Mouse (Mus musculus): ENCODE measurements around the gene Hoxb8. TPM values are rescaled to one million over a fixed set of nuclear protein-coding genes. Genes with fewer than 3 reads are reported as not detected.

Hoxb8 gene
- polyA plus RNA-seq, 1 experiment from 2014 or later, result 0.37 TPM

DNA sequence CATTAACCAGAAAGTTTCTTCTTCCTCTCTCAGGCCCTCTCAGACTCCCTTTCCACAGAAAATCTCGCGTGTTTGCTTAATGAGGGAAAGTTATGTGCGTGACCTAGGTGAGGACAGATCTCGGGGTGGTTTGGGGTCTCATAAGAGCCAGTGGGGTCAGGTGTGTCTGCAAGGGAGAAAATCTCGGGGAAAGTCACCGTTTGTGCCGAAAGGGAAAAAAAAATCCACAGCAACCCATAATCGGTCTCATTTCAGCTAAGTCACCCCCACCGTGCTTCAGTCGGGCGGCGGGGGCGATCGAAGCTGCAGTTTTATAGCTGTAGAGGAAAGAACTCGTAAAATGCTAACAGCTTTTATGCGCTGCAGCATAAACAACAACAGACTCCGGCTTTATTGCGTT, 309 bp upstream of the Hoxb8 start:
- peaks cover 17% of the 10 kb centered on the region for H3K4me1 ChIP-seq
- H3K36me3 ChIP-seq, result no peaks in the 10 kb centered on the region
- peaks cover 98% of the 10 kb centered on the region for H3K27me3 ChIP-seq
- no peak overlapping the region for H3K27ac ChIP-seq
- no peak overlapping the region for H3K4me2 ChIP-seq
- H3K9me3 ChIP-seq, result no peaks in the 10 kb centered on the region
- H3K4me3 ChIP-seq, result no peak overlapping the region
- 4% methylated on average over 18 of the region's 18 CpGs for WGBS
- H3K9ac ChIP-seq, result no peak overlapping the region
- no peak for ATAC-seq (ENCODE audit: insufficient number of reproducible peaks, low FRiP score, low TSS enrichment, low read depth)

DNA sequence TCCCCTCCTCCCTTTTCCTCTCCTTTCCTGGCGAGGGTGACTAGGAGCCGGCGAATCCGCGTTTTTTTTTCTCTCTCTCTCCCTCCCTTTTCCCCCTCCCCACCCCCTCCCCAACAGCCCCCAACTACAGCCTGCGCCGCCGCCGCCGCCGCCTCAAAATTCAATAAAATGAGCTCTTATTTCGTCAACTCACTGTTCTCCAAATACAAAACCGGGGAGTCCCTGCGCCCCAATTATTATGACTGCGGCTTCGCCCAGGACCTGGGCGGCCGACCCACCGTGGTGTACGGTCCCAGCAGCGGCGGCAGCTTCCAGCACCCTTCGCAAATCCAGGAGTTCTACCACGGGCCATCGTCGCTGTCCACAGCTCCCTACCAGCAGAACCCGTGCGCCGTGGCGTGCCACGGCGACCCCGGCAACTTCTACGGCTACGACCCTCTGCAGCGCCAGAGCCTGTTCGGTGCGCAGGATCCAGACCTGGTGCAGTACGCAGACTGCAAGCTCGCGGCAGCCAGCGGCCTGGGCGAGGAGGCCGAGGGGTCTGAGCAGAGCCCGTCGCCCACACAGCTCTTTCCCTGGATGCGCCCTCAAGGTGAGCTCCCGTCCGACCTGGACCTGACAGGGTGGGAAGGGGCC, 1.2 kb downstream of the Hoxb8 start:
- Histone ChIP-seq H3K27ac (no peak overlapping the region), H3K9me3 (no peaks in the 10 kb centered on the region), H3K27me3 (peaks cover 98% of the 10 kb centered on the region), H3K9ac (no peak overlapping the region), H3K36me3 (no peaks in the 10 kb centered on the region), H3K4me1 (peaks cover 23% of the 10 kb centered on the region), H3K4me3 (peak overlapping the region; percentile 22), H3K4me2 (peak overlapping the region; percentile 52)
- under 1% methylated on average over 49 of the region's 49 CpGs for WGBS
- no peak for ATAC-seq (ENCODE audit: insufficient number of reproducible peaks, low FRiP score, low TSS enrichment, low read depth)

DNA sequence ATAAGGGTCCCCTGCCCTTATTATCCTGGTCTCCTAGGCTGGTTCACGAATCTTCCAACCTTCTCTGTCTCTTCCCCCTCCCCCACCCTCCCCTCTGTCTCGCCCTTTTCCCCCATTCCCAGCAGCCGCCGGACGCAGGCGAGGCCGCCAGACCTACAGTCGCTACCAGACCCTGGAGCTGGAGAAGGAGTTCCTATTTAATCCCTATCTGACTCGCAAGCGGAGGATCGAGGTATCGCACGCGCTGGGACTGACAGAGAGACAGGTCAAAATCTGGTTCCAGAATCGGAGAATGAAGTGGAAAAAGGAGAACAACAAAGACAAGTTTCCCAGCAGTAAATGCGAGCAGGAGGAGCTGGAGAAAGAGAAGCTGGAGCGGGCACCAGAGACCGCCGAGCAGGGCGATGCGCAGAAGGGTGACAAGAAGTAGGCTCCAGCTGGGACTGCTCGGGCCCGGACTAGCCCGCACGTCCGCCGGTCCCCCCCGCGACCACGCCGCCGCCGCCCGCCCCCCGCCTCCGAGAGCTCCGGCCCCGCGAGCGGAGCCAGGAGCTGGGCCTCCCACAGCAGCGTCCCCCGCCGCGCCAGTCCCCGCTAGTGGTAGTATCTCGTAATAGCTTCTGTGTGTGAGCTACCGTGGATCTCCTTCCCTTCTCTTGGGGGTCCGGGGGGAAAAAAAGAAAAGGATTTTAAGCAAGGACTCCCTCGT, 2.5 kb downstream of the Hoxb8 start:
- Histone ChIP-seq H3K27ac (peak overlapping the region; percentile 35; the same call in 1 of the 2 replicates), H3K36me3 (no peaks in the 10 kb centered on the region), H3K27me3 (peaks cover 97% of the 10 kb centered on the region), H3K9me3 (no peaks in the 10 kb centered on the region), H3K4me2 (peak overlapping the region; percentile 52), H3K4me3 (peak overlapping the region; percentile 36), H3K9ac (peak overlapping the region; percentile 7; the same call in 1 of the 2 replicates), H3K4me1 (peaks cover 23% of the 10 kb centered on the region)
- ATAC-seq (ENCODE audit: insufficient number of reproducible peaks, low FRiP score, low TSS enrichment, low read depth), result no peak
- WGBS, result 1% methylated on average over 48 of the region's 49 CpGs

DNA sequence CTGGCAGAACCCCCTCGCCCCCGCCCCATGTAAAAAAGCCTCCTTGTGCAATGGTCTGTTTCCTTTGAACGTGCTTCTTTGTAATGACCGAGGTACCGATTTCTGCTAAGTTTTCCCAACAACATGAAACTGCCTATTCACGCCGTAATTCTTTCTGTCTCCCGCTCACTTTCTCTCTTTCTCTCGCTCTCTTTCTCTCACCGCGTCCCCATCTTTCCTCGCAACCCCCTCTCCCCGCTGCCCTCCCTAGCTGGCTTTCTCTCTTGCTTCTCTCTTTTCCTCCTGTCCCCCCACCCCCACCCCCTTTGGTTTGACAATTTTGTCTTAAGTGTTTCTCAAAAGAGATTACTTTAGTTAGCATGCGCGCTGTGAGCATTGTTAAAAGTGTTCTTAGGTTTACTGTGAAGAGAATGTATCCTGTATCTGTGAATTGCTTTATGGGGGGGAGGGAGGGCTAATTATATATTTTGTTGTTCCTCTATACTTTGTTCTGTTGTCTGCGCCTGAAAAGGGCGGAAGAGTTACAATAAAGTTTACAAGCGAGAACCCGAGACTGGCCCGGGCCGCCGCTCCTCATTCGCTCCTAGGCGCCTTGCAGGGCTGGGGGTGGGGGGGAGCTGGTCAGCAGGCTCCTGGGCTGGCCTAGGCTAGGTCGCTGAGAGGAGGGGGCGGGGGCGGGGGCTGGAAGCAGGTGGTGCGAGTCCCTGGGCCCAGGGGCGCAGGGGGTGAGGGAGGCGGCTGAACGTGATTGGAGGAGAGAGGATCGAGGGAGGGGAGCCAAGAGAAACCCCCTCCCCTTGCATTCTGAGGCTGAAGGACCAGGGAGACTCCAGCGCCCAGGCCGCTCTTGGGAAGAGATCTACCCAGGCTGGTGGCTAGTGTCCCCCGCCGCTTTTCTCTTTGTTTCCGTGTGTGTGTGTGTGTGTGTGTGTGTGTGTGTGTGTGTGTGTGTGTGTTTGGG, 3.3 kb downstream of the Hoxb8 start:
- 1% methylated on average over 34 of the region's 37 CpGs for WGBS
- H3K9me3 ChIP-seq, result no peaks in the 10 kb centered on the region
- H3K36me3 ChIP-seq, result no peaks in the 10 kb centered on the region
- no peak overlapping the region for H3K27ac ChIP-seq
- peaks cover 23% of the 10 kb centered on the region for H3K4me1 ChIP-seq
- H3K27me3 ChIP-seq, result peaks cover 97% of the 10 kb centered on the region
- ATAC-seq (ENCODE audit: insufficient number of reproducible peaks, low FRiP score, low TSS enrichment, low read depth), result peak; percentile 45; the same call in 1 of the 2 replicates
- H3K9ac ChIP-seq, result no peak overlapping the region
- peak overlapping the region; percentile 36 for H3K4me3 ChIP-seq
- peak overlapping the region; percentile 52 for H3K4me2 ChIP-seq

DNA sequence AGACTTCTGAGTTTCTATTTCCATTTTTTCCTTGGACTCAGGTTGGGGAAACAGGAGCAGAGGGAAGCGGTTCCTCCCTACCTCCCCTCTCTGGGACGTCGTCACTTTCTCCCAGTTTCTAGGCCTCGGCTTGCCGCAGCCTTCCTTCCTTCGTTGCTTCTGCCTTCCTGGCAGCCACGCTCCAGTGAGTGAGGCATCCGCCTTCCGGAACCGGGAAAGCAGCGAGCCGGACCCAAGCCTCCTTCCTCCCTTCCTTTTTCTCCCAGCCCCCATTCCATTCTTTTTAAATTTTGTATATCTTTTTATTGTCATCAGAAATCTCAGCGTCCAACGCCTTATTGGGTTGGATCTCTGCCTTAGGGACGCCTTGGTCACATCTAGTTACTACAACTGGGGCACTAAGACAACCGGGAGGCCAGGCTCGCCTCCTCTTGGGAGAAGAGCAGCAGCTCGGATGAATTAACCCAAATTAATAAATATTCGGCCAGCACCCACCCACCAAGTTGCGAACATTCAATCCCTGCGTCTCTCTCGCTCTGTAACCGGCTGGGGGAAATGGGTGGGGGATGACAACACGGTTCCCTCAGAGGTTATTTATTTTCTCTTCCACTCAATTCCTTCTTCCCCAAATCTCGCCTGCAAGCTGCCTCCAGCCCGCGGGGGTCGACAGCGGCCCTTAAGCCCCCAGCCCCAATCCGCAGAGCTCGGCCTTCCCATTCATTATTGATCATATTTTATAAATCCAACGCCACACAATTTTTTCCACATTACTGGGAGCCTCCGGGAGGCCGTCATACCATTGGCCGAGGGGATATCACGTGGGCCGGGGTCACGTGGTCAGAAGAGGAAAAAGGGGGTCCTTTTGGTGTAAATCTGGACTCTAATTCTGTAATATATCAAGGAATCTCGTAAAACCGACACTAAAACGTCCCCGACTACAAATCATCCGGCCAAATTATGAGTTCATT, 4.3 kb downstream of the Hoxb8 start, which contains the start of gene Hoxb7:
Gene Hoxb7, plus strand, starts transcription at position 853 of the 968 bp plus-strand sequence.
- H3K27me3 ChIP-seq, result peaks cover 98% of the 10 kb centered on the region
- peaks cover 23% of the 10 kb centered on the region for H3K4me1 ChIP-seq
- peak within 1 kb of the TSS; percentile 52 for H3K4me2 ChIP-seq
- H3K4me3 ChIP-seq, result peak within 1 kb of the TSS; percentile 36
- no peaks in the 10 kb centered on the region for H3K36me3 ChIP-seq
- peak within 1 kb of the TSS; percentile 44 for H3K27ac ChIP-seq
- H3K9ac ChIP-seq, result no peak within 1 kb of the TSS
- WGBS, result 1% methylated on average over 43 of the region's 43 CpGs
- no peak for ATAC-seq (ENCODE audit: insufficient number of reproducible peaks, low FRiP score, low TSS enrichment, low read depth)
- no peaks in the 10 kb centered on the region for H3K9me3 ChIP-seq

DNA sequence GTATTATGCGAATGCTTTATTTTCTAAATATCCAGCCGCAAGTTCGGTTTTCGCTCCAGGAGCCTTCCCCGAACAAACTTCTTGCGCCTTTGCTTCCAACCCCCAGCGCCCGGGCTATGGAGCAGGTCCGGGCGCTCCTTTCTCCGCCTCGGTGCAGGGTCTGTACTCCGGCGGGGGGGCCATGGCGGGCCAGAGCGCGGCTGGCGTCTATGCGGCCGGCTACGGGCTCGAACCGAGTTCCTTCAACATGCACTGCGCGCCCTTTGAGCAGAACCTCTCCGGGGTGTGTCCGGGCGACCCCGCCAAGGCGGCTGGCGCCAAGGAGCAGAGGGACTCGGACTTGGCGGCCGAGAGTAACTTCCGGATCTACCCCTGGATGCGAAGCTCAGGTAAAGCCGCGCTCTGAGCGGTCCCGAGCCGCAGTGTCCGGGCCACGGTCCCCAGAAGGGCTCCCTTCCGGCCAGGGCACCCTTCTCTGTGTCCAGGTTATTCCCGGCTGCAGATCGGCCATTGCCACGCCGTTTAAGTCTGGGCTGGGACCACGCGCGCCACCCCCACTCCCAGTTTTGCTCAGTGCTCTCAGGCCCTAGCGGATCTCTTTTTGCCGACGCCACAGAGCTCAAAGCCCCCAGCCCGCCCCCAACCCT, 5.2 kb downstream of the Hoxb8 start:
- Histone ChIP-seq H3K4me2 (peak overlapping the region; percentile 32), H3K27me3 (peaks cover 97% of the 10 kb centered on the region), H3K9me3 (no peaks in the 10 kb centered on the region), H3K4me1 (peaks cover 28% of the 10 kb centered on the region), H3K27ac (no peak overlapping the region), H3K36me3 (no peaks in the 10 kb centered on the region), H3K4me3 (peak overlapping the region; percentile 33), H3K9ac (no peak overlapping the region)
- WGBS, result under 1% methylated on average over 55 of the region's 55 CpGs
- no peak for ATAC-seq (ENCODE audit: insufficient number of reproducible peaks, low FRiP score, low TSS enrichment, low read depth)

DNA sequence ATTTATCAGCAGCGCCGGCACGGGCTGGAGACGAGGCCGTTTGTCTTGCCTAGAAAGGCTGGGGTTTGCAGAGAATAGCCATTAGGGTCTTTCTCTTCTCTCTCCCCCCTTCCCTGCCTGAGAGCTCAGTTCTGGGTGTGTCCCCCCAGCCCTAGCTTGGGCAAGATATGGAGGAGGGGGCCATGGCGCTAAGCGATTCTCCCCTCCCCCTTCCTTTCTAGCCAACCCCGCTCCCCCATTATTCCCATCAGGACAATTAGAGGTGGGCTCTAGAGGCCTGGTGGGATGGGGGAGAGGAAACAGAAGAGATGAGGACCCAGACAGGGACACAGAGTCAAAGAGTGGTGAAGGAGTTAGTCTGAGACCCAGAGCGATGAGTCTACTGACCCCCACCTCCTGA, 5.7 kb downstream of the Hoxb8 start:
- 4% methylated on average over 9 of the region's 9 CpGs for WGBS
- Histone ChIP-seq H3K4me2 (peak overlapping the region; percentile 32; the same call in 1 of the 2 replicates), H3K4me3 (peak overlapping the region; percentile 33), H3K4me1 (peaks cover 28% of the 10 kb centered on the region), H3K27me3 (peaks cover 97% of the 10 kb centered on the region), H3K9me3 (no peaks in the 10 kb centered on the region), H3K9ac (no peak overlapping the region), H3K27ac (no peak overlapping the region), H3K36me3 (no peaks in the 10 kb centered on the region)
- no peak for ATAC-seq (ENCODE audit: insufficient number of reproducible peaks, low FRiP score, low TSS enrichment, low read depth)

DNA sequence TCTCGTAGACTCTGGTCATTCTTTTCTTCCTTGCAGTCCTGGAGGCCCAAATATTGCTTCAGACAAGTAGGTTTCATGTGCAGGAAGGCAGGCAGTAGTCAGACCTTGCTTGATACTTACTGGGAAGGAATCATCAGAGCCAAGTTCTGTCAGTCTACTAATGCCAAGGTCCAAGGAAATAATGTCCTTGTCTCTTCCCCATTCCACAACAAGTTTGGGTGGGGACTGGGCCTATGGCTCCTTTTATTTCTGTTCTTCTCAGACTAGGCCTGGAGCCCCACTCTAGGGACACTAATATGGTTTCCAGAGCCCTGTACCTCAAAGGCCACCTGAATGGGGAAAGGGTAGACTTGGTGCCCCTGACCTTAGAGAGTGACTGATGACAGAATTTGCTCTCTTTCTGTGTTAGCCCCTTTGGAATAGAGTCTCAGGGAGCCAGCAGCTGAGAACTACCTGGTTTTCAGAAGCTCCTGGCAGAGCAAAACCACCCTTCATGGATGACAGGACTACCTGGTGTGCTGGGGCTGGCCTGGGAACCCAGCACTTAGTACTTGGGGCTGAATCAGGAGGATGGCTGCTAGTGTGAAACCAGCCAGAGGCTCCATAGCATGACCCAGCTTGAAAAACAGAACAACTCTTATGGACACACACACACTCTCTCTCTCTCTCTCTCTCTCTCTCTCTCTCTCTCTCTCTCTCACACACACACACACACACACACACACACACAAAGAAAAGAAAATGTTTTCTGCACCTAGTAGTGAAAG, 6.9 kb downstream of the Hoxb8 start:
- Histone ChIP-seq H3K4me1 (peaks cover 22% of the 10 kb centered on the region), H3K4me2 (no peak overlapping the region), H3K27ac (no peak overlapping the region), H3K36me3 (no peaks in the 10 kb centered on the region), H3K9ac (no peak overlapping the region), H3K27me3 (peaks cover 97% of the 10 kb centered on the region), H3K4me3 (no peak overlapping the region), H3K9me3 (no peaks in the 10 kb centered on the region)
- no peak for ATAC-seq (ENCODE audit: insufficient number of reproducible peaks, low FRiP score, low TSS enrichment, low read depth)
- 35% methylated on average over 1 of the region's 1 CpGs for WGBS

DNA sequence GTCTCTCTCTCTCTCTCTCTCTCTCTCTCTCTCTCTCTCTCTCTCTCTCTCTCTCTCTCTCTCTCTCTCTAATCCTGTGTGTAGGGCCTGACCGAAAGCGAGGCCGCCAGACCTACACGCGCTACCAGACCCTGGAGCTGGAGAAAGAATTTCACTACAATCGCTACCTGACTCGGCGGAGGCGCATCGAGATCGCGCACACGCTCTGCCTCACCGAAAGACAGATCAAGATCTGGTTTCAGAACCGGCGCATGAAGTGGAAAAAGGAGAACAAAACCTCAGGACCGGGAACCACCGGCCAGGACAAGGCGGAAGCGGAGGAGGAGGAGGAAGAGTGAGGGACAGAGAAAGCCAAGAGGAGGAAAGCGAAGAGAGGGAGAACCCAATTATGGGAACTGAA, 7.6 kb downstream of the Hoxb8 start:
- Histone ChIP-seq H3K36me3 (no peaks in the 10 kb centered on the region), H3K4me2 (no peak overlapping the region), H3K27ac (no peak overlapping the region), H3K9ac (no peak overlapping the region), H3K9me3 (no peaks in the 10 kb centered on the region), H3K4me1 (peaks cover 18% of the 10 kb centered on the region), H3K4me3 (no peak overlapping the region), H3K27me3 (peaks cover 97% of the 10 kb centered on the region)
- 26% methylated on average over 21 of the region's 21 CpGs for WGBS
- no peak for ATAC-seq (ENCODE audit: insufficient number of reproducible peaks, low FRiP score, low TSS enrichment, low read depth)

DNA sequence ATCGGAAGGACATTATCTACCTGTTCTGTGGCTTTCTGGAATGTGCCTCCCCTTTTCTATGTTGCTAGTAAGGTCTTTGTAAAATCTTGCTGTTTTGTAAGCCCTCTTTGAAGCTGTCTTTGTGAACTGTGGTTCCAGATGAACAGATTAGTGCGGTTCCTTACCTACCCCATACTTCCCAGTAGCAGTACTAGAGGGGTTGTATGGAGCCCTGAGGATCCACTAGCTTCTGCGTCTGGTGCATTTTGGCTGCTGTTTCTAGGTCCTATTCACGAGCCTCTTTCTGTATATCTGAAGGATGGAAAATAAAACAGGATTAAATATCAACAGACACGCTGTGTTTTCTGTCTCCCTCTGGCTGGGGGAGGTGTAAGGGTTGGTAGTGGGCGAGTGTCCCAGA, 8.1 kb downstream of the Hoxb8 start:
- Histone ChIP-seq H3K9ac (no peak overlapping the region), H3K4me2 (no peak overlapping the region), H3K4me1 (peaks cover 16% of the 10 kb centered on the region), H3K36me3 (no peaks in the 10 kb centered on the region), H3K27me3 (peaks cover 97% of the 10 kb centered on the region), H3K27ac (no peak overlapping the region), H3K9me3 (no peaks in the 10 kb centered on the region), H3K4me3 (no peak overlapping the region)
- WGBS, result 29% methylated on average over 6 of the region's 6 CpGs
- no peak for ATAC-seq (ENCODE audit: insufficient number of reproducible peaks, low FRiP score, low TSS enrichment, low read depth)

Data from limb, embryonic 15.5 days (tissue).